Mouse (Mus musculus): ENCODE results near the gene Rpl10. TPM values are rescaled to one million over a fixed set of nuclear protein-coding genes. Genes with fewer than 3 reads are reported as not detected.

Gene Rpl10
- polyA plus RNA-seq, 1 experiment, result 85.8 TPM

GRCm38 (mm10) chrX:74254888-74255565 lies 15.6 kb upstream of the Rpl10 start:
- H3K4me1 ChIP-seq (ENCODE audit: control insufficient read depth, insufficient read depth, low read length), result peaks cover 2% of the 10 kb centered on the region; the same call in 1 of the 2 replicates
- peak overlapping the region; percentile 95 for H3K4me3 ChIP-seq (ENCODE audit: control insufficient read depth, low read depth, low read length)
- peak overlapping the region; percentile 95 for H3K27ac ChIP-seq (ENCODE audit: control insufficient read depth, insufficient read depth, low read depth, low read length)
- H3K27me3 ChIP-seq (ENCODE audit: control insufficient read depth, insufficient read depth, low read length), result no peaks in the 10 kb centered on the region
- H3K36me3 ChIP-seq (ENCODE audit: control insufficient read depth, insufficient read depth, low read length), result no peaks in the 10 kb centered on the region
- no peak for TF ChIP-seq CTCF (IDR thresholded peaks at IDR 0.05; ENCODE audit: control insufficient read depth, insufficient read depth, insufficient replicate concordance, low read depth, low read length)
- TF ChIP-seq POLR2A (IDR thresholded peaks at IDR 0.05; ENCODE audit: control insufficient read depth, low read depth, low read length), result no peak; the same call in 1 of the 2 replicates

- H3K4me3 ChIP-seq (ENCODE audit: control insufficient read depth, low read depth, low read length), result no peak overlapping the region
- H3K27me3 ChIP-seq (ENCODE audit: control insufficient read depth, insufficient read depth, low read length), result no peaks in the 10 kb centered on the region
- H3K4me1 ChIP-seq (ENCODE audit: control insufficient read depth, insufficient read depth, low read length), result peaks cover 2% of the 10 kb centered on the region; the same call in 1 of the 2 replicates
- no peaks in the 10 kb centered on the region for H3K36me3 ChIP-seq (ENCODE audit: control insufficient read depth, insufficient read depth, low read length)
- no peak overlapping the region for H3K27ac ChIP-seq (ENCODE audit: control insufficient read depth, insufficient read depth, low read depth, low read length)
- TF ChIP-seq POLR2A (IDR thresholded peaks at IDR 0.05; ENCODE audit: control insufficient read depth, low read depth, low read length), result no peak
- no peak for TF ChIP-seq CTCF (IDR thresholded peaks at IDR 0.05; ENCODE audit: control insufficient read depth, insufficient read depth, insufficient replicate concordance, low read depth, low read length)
Observed at GRCm38 (mm10) chrX:74257746-74258145, 12.9 kb upstream of the Rpl10 start.

- H3K27ac ChIP-seq (ENCODE audit: control insufficient read depth, insufficient read depth, low read depth, low read length), result peak overlapping the region; percentile 69
- H3K4me1 ChIP-seq (ENCODE audit: control insufficient read depth, insufficient read depth, low read length), result 0 out of 2 replicates have a peak, but pooled peaks cover 2% of the 10 kb centered on the region
- no peaks in the 10 kb centered on the region for H3K36me3 ChIP-seq (ENCODE audit: control insufficient read depth, insufficient read depth, low read length)
- H3K4me3 ChIP-seq (ENCODE audit: control insufficient read depth, low read depth, low read length), result peak overlapping the region; percentile 67
- TF ChIP-seq CTCF (IDR thresholded peaks at IDR 0.05; ENCODE audit: control insufficient read depth, insufficient read depth, insufficient replicate concordance, low read depth, low read length), result no peak
- no peak for TF ChIP-seq POLR2A (IDR thresholded peaks at IDR 0.05; ENCODE audit: control insufficient read depth, low read depth, low read length)
- H3K27me3 ChIP-seq (ENCODE audit: control insufficient read depth, insufficient read depth, low read length), result no peaks in the 10 kb centered on the region
Observed at GRCm38 (mm10) chrX:74269736-74270061, 913 bp upstream of the Rpl10 start.

- Histone ChIP-seq H3K36me3 (ENCODE audit: control insufficient read depth, insufficient read depth, low read length) (no peaks in the 10 kb centered on the region), H3K4me1 (ENCODE audit: control insufficient read depth, insufficient read depth, low read length) (0 out of 2 replicates have a peak, but pooled peaks cover 2% of the 10 kb centered on the region), H3K27me3 (ENCODE audit: control insufficient read depth, insufficient read depth, low read length) (no peaks in the 10 kb centered on the region), H3K27ac (ENCODE audit: control insufficient read depth, insufficient read depth, low read depth, low read length) (peak overlapping the region; percentile 36; the same call in 1 of the 2 replicates), H3K4me3 (ENCODE audit: control insufficient read depth, low read depth, low read length) (peak overlapping the region; percentile 67)
- TF ChIP-seq CTCF (IDR thresholded peaks at IDR 0.05; ENCODE audit: control insufficient read depth, insufficient read depth, insufficient replicate concordance, low read depth, low read length) (no peak), POLR2A (IDR thresholded peaks at IDR 0.05; ENCODE audit: control insufficient read depth, low read depth, low read length) (no peak)
Observed at GRCm38 (mm10) chrX:74270902-74271551, 415 bp downstream of the Rpl10 start.

GRCm38 (mm10) chrX:74273422-74274322 lies 3.1 kb downstream of the Rpl10 start:
- Histone ChIP-seq H3K36me3 (ENCODE audit: control insufficient read depth, insufficient read depth, low read length) (no peaks in the 10 kb centered on the region), H3K4me1 (ENCODE audit: control insufficient read depth, insufficient read depth, low read length) (0 out of 2 replicates have a peak, but pooled peaks cover 2% of the 10 kb centered on the region), H3K27me3 (ENCODE audit: control insufficient read depth, insufficient read depth, low read length) (no peaks in the 10 kb centered on the region), H3K4me3 (ENCODE audit: control insufficient read depth, low read depth, low read length) (no peak overlapping the region), H3K27ac (ENCODE audit: control insufficient read depth, insufficient read depth, low read depth, low read length) (no peak overlapping the region)
- TF ChIP-seq CTCF (IDR thresholded peaks at IDR 0.05; ENCODE audit: control insufficient read depth, insufficient read depth, insufficient replicate concordance, low read depth, low read length) (no peak), POLR2A (IDR thresholded peaks at IDR 0.05; ENCODE audit: control insufficient read depth, low read depth, low read length) (no peak)

- Histone ChIP-seq H3K36me3 (ENCODE audit: control insufficient read depth, insufficient read depth, low read length) (no peaks in the 10 kb centered on the region), H3K4me1 (ENCODE audit: control insufficient read depth, insufficient read depth, low read length) (no peaks in the 10 kb centered on the region; the same call in 1 of the 2 replicates), H3K4me3 (ENCODE audit: control insufficient read depth, low read depth, low read length) (no peak overlapping the region), H3K27ac (ENCODE audit: control insufficient read depth, insufficient read depth, low read depth, low read length) (no peak overlapping the region), H3K27me3 (ENCODE audit: control insufficient read depth, insufficient read depth, low read length) (no peaks in the 10 kb centered on the region)
- TF ChIP-seq POLR2A (IDR thresholded peaks at IDR 0.05; ENCODE audit: control insufficient read depth, low read depth, low read length), result no peak
- no peak for TF ChIP-seq CTCF (IDR thresholded peaks at IDR 0.05; ENCODE audit: control insufficient read depth, insufficient read depth, insufficient replicate concordance, low read depth, low read length)
Observed at GRCm38 (mm10) chrX:74277916-74278315, 7.3 kb downstream of the Rpl10 start.
